Mouse (Mus musculus): ENCODE measurements around the gene Lims1.

Gene Lims1

GRCm38 (mm10) chr10:58446384-58447279 is 123.4 kb downstream of the Lims1 start, which contains the start of gene Ranbp2:
Ranbp2 (plus strand) TSS chr10:58446920.
- DNase-seq (ENCODE audit: low spot score) = peak; percentile 99

- no peak for DNase-seq (ENCODE audit: low spot score)
These were observed 124.1 kb downstream of the Lims1 start for GRCm38 (mm10) chr10:58447280-58447781.

- DNase-seq (ENCODE audit: low spot score) = no peak
These were observed 128.3 kb downstream of the Lims1 start for GRCm38 (mm10) chr10:58451575-58451974.

- peak; percentile 6 for DNase-seq (ENCODE audit: low spot score)
These were observed 128.9 kb downstream of the Lims1 start for GRCm38 (mm10) chr10:58452185-58452584.

GRCm38 (mm10) chr10:58459896-58460295 is 136.6 kb downstream of the Lims1 start:
- no peak for DNase-seq (ENCODE audit: low spot score)
